Mouse (Mus musculus): ENCODE data around the gene Cldn6. TPM values are rescaled to one million over a fixed set of nuclear protein-coding genes. Genes with fewer than 3 reads are reported as not detected.

Cldn6 gene
- polyA plus RNA-seq, 1 experiment from 2014 or later = 0.42 TPM

DNA sequence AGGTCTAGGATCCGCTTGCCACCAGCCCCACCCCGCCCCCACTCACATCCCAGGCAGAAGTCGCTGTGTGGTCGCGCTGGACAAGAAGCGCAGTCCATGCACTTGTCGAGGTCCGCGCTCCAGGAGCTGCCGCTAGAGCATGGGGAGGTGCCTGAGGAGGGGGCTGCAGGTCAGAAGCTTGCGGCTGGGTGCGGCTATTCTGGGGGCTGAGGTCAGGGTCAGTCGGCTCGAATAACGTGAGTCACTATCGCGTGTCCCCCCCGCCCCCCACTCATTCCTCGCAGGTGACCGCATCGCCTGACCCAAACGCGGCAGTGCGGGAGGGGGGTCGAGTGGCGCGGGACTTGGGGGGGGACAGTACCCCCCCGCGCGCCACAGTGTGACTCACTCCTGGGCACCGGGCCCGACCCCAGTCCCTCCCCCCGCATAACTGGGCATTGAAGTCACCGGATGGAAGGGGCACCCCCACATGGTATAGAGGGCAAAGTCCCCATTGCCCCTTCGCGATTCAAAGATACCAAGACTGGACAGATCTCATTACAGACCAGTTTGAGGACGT lies 2.5 kb upstream of the Cldn6 start:
- Histone ChIP-seq H3K9me3 (ENCODE audit: control insufficient read depth) (no peaks in the 10 kb centered on the region), H3K9ac (ENCODE audit: low read depth, low read length) (peak overlapping the region; percentile 59), H3K4me1 (replicated peaks; ENCODE audit: control insufficient read depth, insufficient read depth, low read length) (peaks cover 31% of the 10 kb centered on the region), H3K27me3 (replicated peaks; ENCODE audit: control insufficient read depth, insufficient read depth, low read length) (peaks cover 23% of the 10 kb centered on the region), H3K36me3 (ENCODE audit: control insufficient read depth, insufficient read depth) (no peaks in the 10 kb centered on the region), H3K4me3 (ENCODE audit: low read depth, low read length) (peak overlapping the region; percentile 65), H3K27ac (ENCODE audit: low read depth, low read length) (peak overlapping the region; percentile 76), H3K4me2 (replicated peaks; ENCODE audit: low read depth) (peak overlapping the region; percentile 97)
- no peak for ATAC-seq
- WGBS = 2% methylated on average over 37 of the region's 37 CpGs
- no peak for TF ChIP-seq CTCF (IDR thresholded peaks at IDR 0.05; ENCODE audit: low read depth)

- Histone ChIP-seq H3K9me3 (ENCODE audit: control insufficient read depth) (no peaks in the 10 kb centered on the region), H3K4me2 (replicated peaks; ENCODE audit: low read depth) (peak within 1 kb of the TSS; percentile 97), H3K36me3 (ENCODE audit: control insufficient read depth, insufficient read depth) (no peaks in the 10 kb centered on the region), H3K4me1 (replicated peaks; ENCODE audit: control insufficient read depth, insufficient read depth, low read length) (peaks cover 35% of the 10 kb centered on the region), H3K4me3 (ENCODE audit: low read depth, low read length) (peak within 1 kb of the TSS; percentile 65), H3K27ac (ENCODE audit: low read depth, low read length) (peak within 1 kb of the TSS; percentile 76), H3K27me3 (replicated peaks; ENCODE audit: control insufficient read depth, insufficient read depth, low read length) (peaks cover 23% of the 10 kb centered on the region), H3K9ac (ENCODE audit: low read depth, low read length) (peak within 1 kb of the TSS; percentile 59)
- 0 out of 2 replicates have a peak, but pooled peaks have one; percentile 22 for ATAC-seq
- TF ChIP-seq CTCF (IDR thresholded peaks at IDR 0.05; ENCODE audit: low read depth) = no peak
- under 1% methylated on average over 34 of the region's 34 CpGs for WGBS
Measured at GRCm38 (mm10) chr17:23677236-23677679, 1.8 kb upstream of the Cldn6 start, which contains the start of gene Tnfrsf12a. TSS of gene Tnfrsf12a (minus strand) at chr17:23677468.

GRCm38 (mm10) chr17:23680336-23680735 lies 1.3 kb downstream of the Cldn6 start:
- no peak overlapping the region for H3K4me2 ChIP-seq (replicated peaks; ENCODE audit: low read depth)
- peaks cover 25% of the 10 kb centered on the region for H3K4me1 ChIP-seq (replicated peaks; ENCODE audit: control insufficient read depth, insufficient read depth, low read length)
- H3K9ac ChIP-seq (ENCODE audit: low read depth, low read length) = no peak overlapping the region

GRCm38 (mm10) chr17:23681086-23681485 lies 2.0 kb downstream of the Cldn6 start:
- WGBS = 55% methylated on average over 10 of the region's 10 CpGs
- peak; percentile 21 for ATAC-seq

More at GRCm38 (mm10) chr17:23680336-23680735, 1.3 kb downstream of the Cldn6 start:
- Histone ChIP-seq H3K4me3 (ENCODE audit: low read depth, low read length) (no peak overlapping the region), H3K36me3 (ENCODE audit: control insufficient read depth, insufficient read depth) (no peaks in the 10 kb centered on the region), H3K27ac (ENCODE audit: low read depth, low read length) (no peak overlapping the region), H3K27me3 (replicated peaks; ENCODE audit: control insufficient read depth, insufficient read depth, low read length) (peaks cover 28% of the 10 kb centered on the region), H3K9me3 (ENCODE audit: control insufficient read depth) (no peaks in the 10 kb centered on the region)
- no peak for TF ChIP-seq CTCF (IDR thresholded peaks at IDR 0.05; ENCODE audit: low read depth)
- no peak for ATAC-seq
- 66% methylated on average over 9 of the region's 9 CpGs for WGBS

DNA sequence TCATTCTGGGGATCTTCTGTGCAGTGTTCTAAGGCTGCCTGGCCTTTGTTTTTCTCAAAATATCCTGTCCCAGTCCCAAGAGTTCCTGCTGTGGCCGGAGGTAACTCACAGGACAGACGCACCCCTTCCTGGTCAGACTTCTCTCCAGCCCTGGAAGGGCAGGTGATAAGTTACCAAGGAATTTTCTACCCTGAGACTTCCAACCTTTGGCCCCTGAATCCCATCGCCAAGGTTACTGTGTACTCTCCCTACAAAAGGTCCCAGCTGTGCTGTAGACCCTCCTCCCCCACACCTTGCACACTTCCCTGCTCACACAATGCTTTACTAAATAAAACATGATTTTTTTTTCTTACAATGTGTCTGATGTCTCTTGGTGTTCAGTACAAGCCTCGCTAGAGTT lies 3.0 kb downstream of the Cldn6 start:
- no peak for TF ChIP-seq CTCF (IDR thresholded peaks at IDR 0.05; ENCODE audit: low read depth)
- Histone ChIP-seq H3K4me1 (replicated peaks; ENCODE audit: control insufficient read depth, insufficient read depth, low read length) (peaks cover 11% of the 10 kb centered on the region; the same call in 1 of the 2 replicates), H3K4me2 (replicated peaks; ENCODE audit: low read depth) (no peak overlapping the region; the same call in 1 of the 2 replicates), H3K9me3 (ENCODE audit: control insufficient read depth) (no peaks in the 10 kb centered on the region), H3K27ac (ENCODE audit: low read depth, low read length) (no peak overlapping the region), H3K27me3 (replicated peaks; ENCODE audit: control insufficient read depth, insufficient read depth, low read length) (peaks cover 28% of the 10 kb centered on the region), H3K9ac (ENCODE audit: low read depth, low read length) (no peak overlapping the region), H3K4me3 (ENCODE audit: low read depth, low read length) (no peak overlapping the region), H3K36me3 (ENCODE audit: control insufficient read depth, insufficient read depth) (no peaks in the 10 kb centered on the region)
- ATAC-seq = peak; percentile 32
- WGBS = 33% methylated on average over 4 of the region's 4 CpGs

More at GRCm38 (mm10) chr17:23681086-23681485, 2.0 kb downstream of the Cldn6 start:
- no peak overlapping the region for H3K4me2 ChIP-seq (replicated peaks; ENCODE audit: low read depth)
- no peak overlapping the region for H3K4me3 ChIP-seq (ENCODE audit: low read depth, low read length)
- no peak overlapping the region for H3K27ac ChIP-seq (ENCODE audit: low read depth, low read length)
- H3K4me1 ChIP-seq (replicated peaks; ENCODE audit: control insufficient read depth, insufficient read depth, low read length) = peaks cover 19% of the 10 kb centered on the region
- no peaks in the 10 kb centered on the region for H3K36me3 ChIP-seq (ENCODE audit: control insufficient read depth, insufficient read depth)
- H3K9me3 ChIP-seq (ENCODE audit: control insufficient read depth) = no peaks in the 10 kb centered on the region
- H3K27me3 ChIP-seq (replicated peaks; ENCODE audit: control insufficient read depth, insufficient read depth, low read length) = peaks cover 28% of the 10 kb centered on the region
- TF ChIP-seq CTCF (IDR thresholded peaks at IDR 0.05; ENCODE audit: low read depth) = no peak
- H3K9ac ChIP-seq (ENCODE audit: low read depth, low read length) = no peak overlapping the region

- H3K4me1 ChIP-seq (replicated peaks; ENCODE audit: control insufficient read depth, insufficient read depth, low read length) = peaks cover 9% of the 10 kb centered on the region; the same call in 1 of the 2 replicates
- ATAC-seq = peak; percentile 9; the same call in 1 of the 2 replicates
- H3K9me3 ChIP-seq (ENCODE audit: control insufficient read depth) = no peaks in the 10 kb centered on the region
- 71% methylated on average over 3 of the region's 3 CpGs for WGBS
- H3K9ac ChIP-seq (ENCODE audit: low read depth, low read length) = no peak overlapping the region
- no peak for TF ChIP-seq CTCF (IDR thresholded peaks at IDR 0.05; ENCODE audit: low read depth)
- H3K36me3 ChIP-seq (ENCODE audit: control insufficient read depth, insufficient read depth) = no peaks in the 10 kb centered on the region
- H3K27ac ChIP-seq (ENCODE audit: low read depth, low read length) = no peak overlapping the region
- no peak overlapping the region for H3K4me3 ChIP-seq (ENCODE audit: low read depth, low read length)
- peaks cover 28% of the 10 kb centered on the region for H3K27me3 ChIP-seq (replicated peaks; ENCODE audit: control insufficient read depth, insufficient read depth, low read length)
- no peak overlapping the region for H3K4me2 ChIP-seq (replicated peaks; ENCODE audit: low read depth)
Measured at GRCm38 (mm10) chr17:23682530-23682929, 3.5 kb downstream of the Cldn6 start.
